Mouse (Mus musculus): ENCODE measurements at regions not wholly inside any gene's neighbourhood (a gene's known extent, or its start where the extent isn't known, plus 50 kb on each side); places are given as distances from the start of the nearest gene placed in this dataset.

DNA sequence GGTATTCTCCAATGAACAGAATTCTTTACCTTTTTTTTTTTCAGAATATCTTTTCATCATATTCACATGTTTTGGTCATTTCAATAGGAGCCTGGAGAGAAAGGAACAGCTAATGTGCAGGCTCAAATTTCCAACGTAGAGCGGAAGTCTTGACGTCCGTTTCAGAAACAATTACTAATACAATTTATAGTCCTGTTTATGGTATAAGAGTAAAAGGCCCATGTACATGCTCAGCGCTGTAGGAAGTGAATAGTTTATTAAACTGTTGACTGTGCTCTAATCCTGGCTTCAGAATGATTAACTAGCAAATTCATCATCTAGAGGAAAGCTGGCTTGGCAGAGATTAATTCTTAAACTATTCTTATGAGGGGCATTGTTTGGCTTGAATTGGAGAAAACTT is 142.1 kb downstream of the Pik3r1 start:
- DNase-seq (ENCODE audit: low spot score in 2 of 2): no peak
- intact Hi-C loops (cut with DNase I): no loop called here

DNA sequence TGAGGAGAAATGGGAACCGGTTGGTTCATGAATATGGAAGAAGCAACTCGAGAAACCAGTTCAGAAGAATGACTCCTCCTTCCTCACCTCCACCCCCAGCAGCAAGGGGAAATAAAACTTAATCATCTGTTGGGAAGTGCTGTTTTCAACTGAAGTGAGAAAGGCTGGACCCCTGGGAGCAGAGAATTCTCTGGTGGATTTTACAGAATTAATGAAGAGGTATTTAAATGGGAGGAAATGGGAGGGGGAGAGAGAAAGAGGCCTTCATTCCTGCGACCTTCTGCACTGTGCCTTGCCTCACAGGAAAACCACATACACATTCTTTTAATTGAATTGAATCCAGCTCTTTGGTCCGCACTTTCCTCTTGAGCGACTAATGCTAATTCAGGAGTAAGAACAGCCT is 143.8 kb downstream of the Pik3r1 start:
- peak in 1 of 2 experiments; percentile 35 for DNase-seq (ENCODE audit: low spot score in 2 of 2)
- intact Hi-C loops (cut with DNase I): no loop called here

DNA sequence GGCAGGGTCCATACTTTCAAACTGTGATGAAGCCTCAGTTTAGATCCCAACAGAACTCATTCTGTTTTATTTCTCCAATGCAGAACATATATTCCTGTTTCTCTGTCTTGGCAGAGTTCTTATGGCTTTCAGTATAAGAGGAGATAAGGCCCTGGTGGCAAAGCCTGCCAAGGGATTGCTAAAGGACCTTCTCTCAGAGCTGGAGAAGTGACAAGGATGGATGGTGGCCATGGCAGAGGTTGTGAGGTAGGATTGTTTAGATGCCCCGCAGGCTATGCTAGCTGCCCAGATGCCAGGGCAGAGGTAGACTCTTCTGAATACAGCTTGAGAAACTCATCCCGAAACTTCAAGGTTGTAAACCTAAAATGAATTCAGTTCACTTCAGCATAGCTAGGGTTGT is 145.4 kb downstream of the Pik3r1 start:
- DNase-seq (ENCODE audit: low spot score in 2 of 2): no peak
- intact Hi-C loops (cut with DNase I): no loop called here

DNA sequence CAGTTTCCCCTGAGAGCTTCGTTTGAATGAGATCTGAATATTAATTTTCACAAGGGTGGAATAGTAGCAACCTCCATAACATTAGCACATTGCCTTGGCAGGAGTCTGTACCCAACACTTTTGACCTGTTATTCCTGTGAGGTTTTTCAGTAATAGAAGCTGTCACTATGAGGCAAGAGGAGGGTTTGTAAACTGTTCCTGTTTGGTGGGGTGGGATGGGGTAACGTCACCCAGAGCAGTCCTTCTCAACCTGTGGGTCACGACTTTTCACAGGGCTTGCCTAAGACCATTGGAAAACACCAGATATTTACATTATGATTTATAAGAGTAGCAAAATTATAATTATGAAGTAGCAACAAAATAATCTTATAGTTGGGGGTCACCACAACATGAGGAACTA is 147.4 kb downstream of the Pik3r1 start:
- DNase-seq (ENCODE audit: low spot score in 2 of 2): no peak
- intact Hi-C loops (cut with DNase I): no loop called here

DNA sequence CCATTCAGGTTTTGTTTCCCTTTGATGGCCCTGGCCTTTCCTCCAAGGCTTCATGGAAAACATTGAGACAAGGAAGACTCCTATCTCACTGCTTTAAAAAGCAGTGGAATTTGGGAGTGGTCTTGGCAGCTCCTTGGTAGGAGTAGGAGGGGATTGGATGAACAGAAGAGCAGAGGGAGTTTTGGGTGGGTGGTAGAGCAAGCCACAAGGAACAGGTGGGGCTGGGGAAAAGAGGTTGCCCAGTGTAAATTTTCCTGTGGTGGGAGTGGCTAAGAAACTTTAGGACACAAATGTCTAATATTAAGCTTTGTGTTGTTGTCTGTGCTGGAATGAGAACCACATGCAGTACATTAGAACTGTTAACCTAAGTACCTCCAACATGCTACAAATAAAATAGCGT is 148.9 kb downstream of the Pik3r1 start:
- DNase-seq (ENCODE audit: low spot score in 2 of 2): no peak
- intact Hi-C loops (cut with DNase I): no loop called here

DNA sequence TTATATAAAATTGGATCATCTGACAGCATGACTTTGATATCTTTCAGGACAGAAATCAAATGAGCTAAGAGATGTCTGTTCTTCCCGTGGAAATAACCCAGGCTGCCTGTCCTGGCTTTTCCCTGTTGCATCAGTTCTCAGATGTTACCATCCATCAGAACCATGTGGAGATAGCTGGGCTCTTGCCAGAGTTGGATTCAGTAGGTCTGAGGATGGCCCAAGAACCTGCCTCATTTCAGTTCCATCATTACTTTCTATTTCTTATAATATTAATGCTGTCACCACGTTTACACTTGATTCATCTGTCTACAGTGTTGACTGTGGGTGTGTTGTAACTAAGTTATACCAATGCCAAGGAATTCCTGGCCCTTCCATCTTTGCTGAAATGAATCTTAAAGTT is 155.2 kb downstream of the Pik3r1 start:
- no peak for DNase-seq (ENCODE audit: low spot score in 2 of 2)
- intact Hi-C loops (cut with DNase I): no loop called here

DNA sequence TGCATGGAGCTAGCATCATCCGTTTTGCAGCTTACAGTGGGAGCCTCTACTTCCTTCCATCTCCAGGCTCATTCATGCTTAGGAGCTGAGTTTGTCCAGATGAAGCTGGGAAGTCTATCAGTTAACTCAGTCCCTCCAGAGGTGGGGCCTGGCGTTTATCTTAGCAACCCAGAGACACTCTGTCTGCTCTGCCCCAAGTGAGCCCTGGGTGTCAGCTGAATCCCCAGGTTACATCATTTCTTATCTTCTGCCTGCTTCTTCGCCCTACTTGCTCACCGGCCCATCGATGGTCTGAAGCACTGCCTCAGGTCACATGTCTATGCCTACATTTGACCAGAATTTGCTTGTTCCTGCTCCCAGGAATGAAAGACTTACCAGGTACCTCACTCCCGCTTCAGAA is 156.3 kb downstream of the Pik3r1 start:
- intact Hi-C loops (cut with DNase I): no loop called here
- no peak for DNase-seq (ENCODE audit: low spot score in 2 of 2)

DNA sequence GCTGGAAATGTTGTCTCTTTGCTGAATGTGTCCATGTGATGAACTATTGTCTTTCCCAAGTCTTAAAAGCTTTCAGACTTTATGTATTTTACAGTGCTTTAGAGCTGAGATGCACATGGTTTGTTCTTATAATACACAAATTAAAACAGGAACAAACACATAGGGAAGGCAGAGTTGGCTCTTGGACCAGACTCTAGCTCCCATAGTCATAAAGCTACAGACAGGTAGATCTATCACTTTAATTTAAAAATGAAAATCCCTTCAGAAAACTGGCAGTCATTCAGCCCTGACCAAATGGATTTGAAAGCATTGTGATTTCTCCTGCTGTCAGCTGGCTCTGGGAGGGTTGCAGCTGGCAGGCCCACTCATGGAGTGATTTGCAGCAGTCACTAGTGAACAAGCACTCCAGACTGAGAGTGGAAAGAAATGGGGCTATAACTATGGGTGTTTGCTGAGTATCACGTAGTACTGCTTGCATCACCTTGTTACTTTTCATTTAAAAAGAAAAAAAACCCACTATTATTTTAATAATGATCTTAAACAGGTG is 161.8 kb downstream of the Pik3r1 start:
- DNase-seq (ENCODE audit: low spot score in 2 of 2): no peak

DNA sequence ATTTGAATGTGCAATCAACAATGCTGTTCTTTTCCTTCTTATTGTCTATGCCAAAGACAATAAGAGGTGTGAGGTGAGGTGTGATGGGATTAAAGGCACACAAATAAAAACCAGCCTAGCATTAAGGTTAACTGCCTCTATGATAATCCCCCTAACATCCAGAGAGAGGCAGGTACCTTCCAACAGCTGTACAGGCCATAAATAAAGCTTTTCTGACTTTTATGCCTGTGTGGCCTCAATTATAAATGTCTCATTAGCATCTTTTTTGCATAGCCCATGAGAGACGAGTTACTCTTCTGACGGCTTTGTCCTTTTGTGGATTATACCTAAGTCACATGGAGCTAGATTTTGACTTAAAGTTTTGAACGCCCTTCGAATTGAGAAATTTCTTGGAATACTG is 162.3 kb downstream of the Pik3r1 start:
- no peak for DNase-seq (ENCODE audit: low spot score in 2 of 2)
- intact Hi-C loops (cut with DNase I): no loop called here

More for the DNA sequence above, 161.8 kb downstream of the Pik3r1 start:
- intact Hi-C loops (cut with DNase I): no loop called here

DNA sequence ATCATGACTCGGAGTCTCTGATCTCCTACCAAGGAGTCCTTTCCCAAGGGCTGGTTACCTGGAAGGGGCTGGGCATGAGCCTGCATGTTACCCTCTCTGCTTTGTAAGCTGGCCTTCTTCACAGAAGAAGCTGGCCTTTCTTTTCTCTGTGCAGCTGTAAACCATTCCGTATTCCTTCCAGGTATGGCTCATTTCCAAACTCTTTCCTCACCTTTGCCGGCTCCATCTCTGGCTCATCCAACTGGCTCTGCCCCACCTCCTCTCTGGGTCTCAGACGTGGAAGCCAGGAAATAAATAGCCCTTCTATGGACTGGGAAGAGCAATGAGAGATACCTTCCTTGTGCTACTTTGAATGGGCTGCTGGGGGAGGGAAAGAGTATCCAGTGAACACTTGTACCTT is 163.0 kb downstream of the Pik3r1 start:
- intact Hi-C loops (cut with DNase I): no loop called here
- no peak for DNase-seq (ENCODE audit: low spot score in 2 of 2)

DNA sequence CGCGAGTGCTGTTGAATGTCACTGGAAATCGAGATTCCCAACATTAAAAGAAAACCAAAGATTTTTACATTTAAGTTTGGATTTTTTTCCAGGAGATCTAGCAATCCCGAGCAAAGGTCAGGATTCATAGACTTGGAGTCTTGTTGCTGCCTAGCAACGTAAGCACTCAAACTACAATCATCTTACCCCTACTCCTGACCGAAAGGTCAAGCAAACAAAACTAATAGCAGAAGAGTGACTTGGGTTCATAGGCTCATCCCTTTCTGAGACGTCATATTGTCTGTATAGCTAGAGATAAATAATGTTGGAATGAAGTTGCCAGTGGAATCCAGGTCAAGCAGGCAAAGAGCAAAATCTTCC is 169.9 kb downstream of the Pik3r1 start:
- intact Hi-C loops (cut with DNase I): no loop called here

DNA sequence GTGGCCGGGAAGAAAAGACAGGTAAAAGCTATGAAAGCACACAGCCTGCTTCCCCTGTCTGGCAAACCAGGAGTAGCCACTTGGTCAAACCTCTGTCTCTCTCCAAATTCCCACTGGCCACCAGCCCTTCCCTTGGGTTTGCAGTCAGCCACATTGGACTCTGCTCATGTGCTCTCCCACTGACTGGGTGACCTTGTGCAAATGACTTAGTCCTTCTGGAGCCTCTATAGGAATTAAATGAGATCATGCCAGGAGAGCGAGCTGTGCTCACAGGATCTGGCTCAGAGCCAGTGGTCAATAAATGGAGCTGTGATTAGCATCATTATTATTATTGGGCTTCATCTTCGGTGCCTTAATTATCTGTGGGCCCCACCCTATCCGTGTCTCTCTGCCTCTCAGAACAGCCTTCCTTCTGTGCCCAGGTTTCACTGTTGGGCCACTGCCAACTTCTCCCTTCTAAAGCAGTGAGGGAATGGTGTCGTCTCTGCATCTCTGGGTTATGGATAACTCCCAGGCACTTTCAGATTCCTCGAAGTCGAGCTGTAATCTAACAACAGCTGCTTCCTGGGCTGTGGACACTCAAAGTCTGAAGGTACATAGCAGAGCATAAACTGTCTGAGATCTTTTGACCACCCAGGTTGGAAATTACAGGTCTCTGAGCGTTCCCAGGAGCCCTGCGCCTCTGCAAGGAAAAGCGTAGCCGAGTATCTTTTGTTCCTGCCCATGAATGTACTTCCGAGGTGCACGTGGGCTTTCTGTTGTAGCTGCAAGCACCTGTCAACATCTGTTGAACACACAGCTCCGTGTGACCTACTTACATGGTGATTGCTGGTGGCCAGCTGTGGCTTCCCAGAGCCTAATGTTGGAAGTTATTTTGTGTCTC is 170.5 kb downstream of the Pik3r1 start:
- no peak for DNase-seq (ENCODE audit: low spot score in 2 of 2)
- intact Hi-C loops (cut with DNase I): no loop called here

More for the DNA sequence above, 169.9 kb downstream of the Pik3r1 start:
- DNase-seq (ENCODE audit: low spot score in 2 of 2): no peak

DNA sequence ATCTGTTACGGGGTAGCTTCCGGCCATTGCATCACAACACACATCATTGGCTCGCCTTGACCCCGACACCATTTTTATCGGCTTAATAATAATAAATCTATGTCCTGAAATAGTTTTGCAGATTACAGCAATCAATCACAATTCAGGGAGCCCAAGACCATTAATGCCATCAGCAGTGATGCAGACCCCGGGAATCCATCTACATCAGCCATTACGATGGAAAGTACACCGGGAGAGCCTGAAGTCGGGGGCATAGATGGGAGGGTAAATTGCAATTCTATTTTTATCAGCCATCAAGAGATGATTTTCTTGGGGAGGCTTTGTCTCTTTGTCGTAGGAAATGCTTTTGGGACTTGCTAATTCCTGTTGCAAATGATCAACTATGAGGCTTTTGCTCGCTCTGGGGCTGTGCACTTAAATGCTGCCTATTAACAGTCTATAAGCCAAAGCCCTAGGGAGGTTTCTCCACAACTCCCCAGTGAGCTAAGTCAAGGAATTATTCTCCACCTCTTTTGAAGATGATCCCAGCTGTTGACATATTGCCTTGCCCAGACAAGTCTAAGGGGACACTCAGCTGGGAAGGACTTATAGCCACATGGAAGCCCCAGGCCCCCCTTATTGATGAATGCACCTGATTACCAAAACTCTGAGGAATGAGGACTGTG is 173.4 kb downstream of the Pik3r1 start:
- DNase-seq (ENCODE audit: low spot score in 2 of 2): no peak
- intact Hi-C loops (cut with DNase I): no loop called here

DNA sequence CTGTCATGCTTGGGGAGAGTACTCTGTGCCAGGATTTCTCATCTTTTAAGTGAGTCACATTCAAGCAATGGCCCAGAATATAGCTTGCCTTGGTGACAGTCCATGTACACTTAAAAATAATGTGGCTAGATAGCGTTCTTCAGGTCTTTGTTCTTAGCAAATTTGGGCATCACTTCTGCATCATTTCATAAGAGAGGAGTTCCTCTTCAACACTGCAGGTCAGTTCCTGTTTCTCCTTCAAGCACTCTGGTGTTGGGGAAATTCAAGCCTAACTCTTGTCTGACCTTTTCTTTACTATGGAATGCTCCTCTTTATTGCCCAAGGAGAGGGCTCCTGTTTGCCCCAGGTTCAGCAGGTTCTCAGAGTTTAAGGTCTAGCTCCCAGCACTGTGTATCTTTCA is 175.7 kb downstream of the Pik3r1 start:
- DNase-seq (ENCODE audit: low spot score in 2 of 2): peak in 1 of 2 experiments; percentile 35
- intact Hi-C loops (cut with DNase I): no loop called here

DNA sequence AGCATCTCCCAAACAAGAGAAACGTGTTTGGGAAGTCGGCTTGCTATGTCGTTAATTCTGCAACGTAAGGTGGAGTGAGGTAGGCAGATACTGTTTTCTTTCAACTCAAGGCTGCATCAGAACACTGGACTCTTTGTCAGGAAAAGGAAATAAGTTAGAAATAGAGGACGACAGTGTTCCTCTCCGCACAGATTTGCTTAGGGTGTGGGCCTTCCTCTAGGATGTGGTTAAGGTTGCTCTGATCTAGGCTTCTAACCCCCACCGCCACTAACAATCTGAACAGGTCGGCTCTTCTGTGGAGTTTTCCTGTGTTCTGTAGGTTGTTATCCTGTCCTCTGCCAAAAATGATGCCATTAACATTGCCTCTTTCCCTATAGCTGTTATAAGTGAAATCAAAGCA is 179.1 kb downstream of the Pik3r1 start:
- intact Hi-C loops (cut with DNase I): no loop called here
- DNase-seq (ENCODE audit: low spot score in 2 of 2): no peak

DNA sequence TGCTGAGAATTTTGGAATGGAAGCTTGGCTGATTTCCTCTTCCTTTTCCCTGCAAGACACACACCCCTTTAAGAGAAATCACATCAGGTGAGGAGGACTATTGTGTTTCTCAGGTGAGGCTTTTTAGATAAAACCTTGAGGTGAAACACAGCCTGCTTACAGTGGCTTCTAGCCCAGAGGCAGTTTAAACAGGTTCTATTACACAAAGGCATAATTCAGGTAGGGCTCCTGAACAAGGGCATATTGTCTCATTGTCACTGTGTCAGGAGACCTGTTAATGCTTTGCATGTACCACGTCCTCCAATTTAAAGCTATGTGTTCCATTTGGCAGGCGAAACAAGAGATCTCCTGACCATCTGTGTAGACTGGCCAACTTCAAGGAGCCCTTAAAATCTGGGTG is 181.2 kb downstream of the Pik3r1 start:
- intact Hi-C loops (cut with DNase I): no loop called here
- DNase-seq (ENCODE audit: low spot score in 2 of 2): no peak

DNA sequence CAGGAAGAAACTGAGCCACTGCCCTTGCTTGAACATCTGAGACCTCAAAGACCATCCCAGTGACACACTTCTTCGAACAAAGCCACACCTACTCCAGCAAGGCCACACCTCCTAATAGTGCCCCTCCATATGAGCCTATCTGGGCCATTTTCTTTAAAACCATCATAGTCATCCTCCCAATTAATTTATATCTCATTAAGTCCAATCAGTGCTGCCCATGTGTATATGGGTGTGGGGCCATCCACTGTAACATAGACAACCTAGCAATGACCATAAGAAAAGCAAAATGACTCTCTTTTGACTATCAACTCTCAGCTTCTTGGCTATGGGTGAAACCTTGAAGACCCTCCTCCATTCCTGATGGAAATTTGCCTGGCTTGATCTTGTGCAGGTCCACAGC is 191.5 kb downstream of the Pik3r1 start:
- intact Hi-C loops (cut with DNase I): no loop called here
- no peak for DNase-seq (ENCODE audit: low spot score in 2 of 2)

DNA sequence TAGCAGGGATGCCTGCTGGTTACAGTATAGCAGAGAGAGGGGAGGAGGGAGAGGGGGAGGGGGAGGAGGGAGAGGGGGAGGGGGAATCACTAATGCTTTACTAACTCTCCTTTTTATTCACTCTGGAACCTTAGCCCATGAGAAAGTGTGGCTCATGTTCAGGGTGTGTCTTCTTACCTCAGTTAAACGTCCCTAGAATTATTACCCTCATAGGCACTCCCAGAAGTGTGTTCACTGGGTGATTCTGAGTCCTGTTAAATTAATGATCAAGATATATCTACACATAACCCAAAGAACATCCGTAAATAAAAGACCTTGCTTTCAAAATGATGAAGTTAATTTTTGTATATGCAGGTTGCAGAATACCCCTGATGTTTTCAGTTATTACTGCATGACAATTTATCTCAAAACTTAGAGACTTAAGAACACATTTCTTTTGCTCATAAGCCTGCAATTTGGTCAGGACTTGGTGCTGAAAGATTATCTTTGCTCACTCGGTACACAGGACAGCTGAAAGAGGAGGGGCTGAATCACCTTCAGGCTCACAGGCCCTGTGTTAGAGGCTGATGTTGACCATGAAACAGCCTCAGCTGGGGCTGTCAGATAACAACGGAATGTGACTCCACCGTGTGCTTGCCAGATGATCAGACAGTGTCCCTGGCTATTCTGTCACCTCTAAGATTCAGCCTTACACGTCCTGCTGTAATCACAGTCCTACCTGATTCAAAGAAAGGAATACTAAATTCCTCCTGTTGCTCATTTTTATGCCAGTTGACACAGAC is 195.0 kb downstream of the Pik3r1 start:
- no peak for DNase-seq (ENCODE audit: low spot score in 2 of 2)
- intact Hi-C loops (cut with DNase I): no loop called here

DNA sequence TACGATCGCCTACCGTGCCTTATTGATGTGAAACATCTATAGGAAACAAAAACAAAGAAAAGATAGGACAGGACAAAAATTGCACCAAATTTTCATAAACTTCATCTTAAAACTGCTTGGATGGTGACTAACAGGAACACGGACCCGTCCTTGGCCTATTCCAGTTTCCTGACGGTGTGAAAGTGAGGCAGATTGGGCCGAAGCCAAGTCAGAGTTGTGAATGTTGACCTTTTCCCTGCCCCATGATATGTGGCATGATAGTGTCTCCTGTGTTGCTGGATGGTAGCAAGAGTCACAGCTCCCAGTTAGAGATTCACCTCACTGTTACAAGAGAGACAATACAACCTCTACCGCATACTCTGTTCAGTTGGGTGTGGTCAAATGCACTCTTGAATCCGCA is 195.8 kb downstream of the Pik3r1 start:
- DNase-seq (ENCODE audit: low spot score in 2 of 2): no peak
- intact Hi-C loops (cut with DNase I): no loop called here

DNA sequence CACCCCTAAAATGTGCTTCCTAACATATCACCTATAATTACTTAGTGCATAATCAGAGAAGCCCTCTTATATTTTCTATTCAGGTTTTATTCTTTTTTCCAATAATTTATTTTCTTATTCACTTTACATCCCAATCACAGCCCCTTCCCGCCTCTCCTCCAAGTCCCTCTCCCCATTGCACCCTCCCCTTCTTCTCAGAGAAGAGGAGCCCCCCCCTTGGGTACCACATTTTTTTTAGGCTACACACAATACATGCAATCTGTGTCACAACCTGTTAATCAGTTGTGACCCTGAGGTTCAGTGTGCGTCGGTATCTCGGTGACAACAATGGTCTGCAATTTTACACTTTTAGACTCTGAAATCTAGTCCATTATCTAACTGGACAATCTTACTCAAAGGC is 198.0 kb downstream of the Pik3r1 start:
- no peak for DNase-seq (ENCODE audit: low spot score in 2 of 2)
- intact Hi-C loops (cut with DNase I): no loop called here

All from left cerebral cortex, postnatal 25 days (tissue).